Mouse (Mus musculus): ENCODE measurements around the gene Slc37a1. TPM values are rescaled to one million over a fixed set of nuclear protein-coding genes. Genes with fewer than 3 reads are reported as not detected.

The Slc37a1 gene
- polyA plus RNA-seq, 1 experiment from 2014 or later, result 4.8 TPM

- H3K9me3 ChIP-seq, result no peaks in the 10 kb centered on the region
- DNase-seq (ENCODE audit: low spot score), result no peak
- peak overlapping the region; percentile 75 for H3K4me3 ChIP-seq
- WGBS, result 15% methylated on average over 7 of the region's 7 CpGs
- H3K4me1 ChIP-seq, result peaks cover 57% of the 10 kb centered on the region
- H3K36me3 ChIP-seq, result no peaks in the 10 kb centered on the region
- peaks cover 23% of the 10 kb centered on the region for H3K27me3 ChIP-seq (ENCODE audit: insufficient read depth, poor library complexity, severe bottlenecking)
- peak overlapping the region; percentile 85; the same call in 1 of the 2 replicates for H3K27ac ChIP-seq
These were observed 100.2 kb downstream of the Slc37a1 start for GRCm38 (mm10) chr17:31386766-31387275.

GRCm38 (mm10) chr17:31389432-31390050 is 102.9 kb downstream of the Slc37a1 start:
- H3K4me3 ChIP-seq, result no peak overlapping the region
- H3K36me3 ChIP-seq, result no peaks in the 10 kb centered on the region
- WGBS, result 84% methylated on average over 3 of the region's 3 CpGs
- peaks cover 23% of the 10 kb centered on the region for H3K27me3 ChIP-seq (ENCODE audit: insufficient read depth, poor library complexity, severe bottlenecking)
- peak overlapping the region; percentile 63 for H3K27ac ChIP-seq
- peaks cover 73% of the 10 kb centered on the region for H3K4me1 ChIP-seq
- H3K9me3 ChIP-seq, result no peaks in the 10 kb centered on the region
- no peak for DNase-seq (ENCODE audit: low spot score)

- no peaks in the 10 kb centered on the region for H3K36me3 ChIP-seq
- H3K27me3 ChIP-seq (ENCODE audit: insufficient read depth, poor library complexity, severe bottlenecking), result peaks cover 23% of the 10 kb centered on the region
- peaks cover 56% of the 10 kb centered on the region for H3K4me1 ChIP-seq
- H3K27ac ChIP-seq, result 0 out of 2 replicates have a peak overlapping the region, but pooled peaks have one; percentile 14
- WGBS, result 54% methylated on average over 3 of the region's 3 CpGs
- no peak overlapping the region for H3K4me3 ChIP-seq
- DNase-seq (ENCODE audit: low spot score), result no peak
- H3K9me3 ChIP-seq, result no peaks in the 10 kb centered on the region
These were observed 104.9 kb downstream of the Slc37a1 start for GRCm38 (mm10) chr17:31391462-31391861.

GRCm38 (mm10) chr17:31392041-31392440 is 105.4 kb downstream of the Slc37a1 start:
- WGBS, result 84% methylated on average over 5 of the region's 5 CpGs
- peaks cover 18% of the 10 kb centered on the region for H3K27me3 ChIP-seq (ENCODE audit: insufficient read depth, poor library complexity, severe bottlenecking)
- no peak for DNase-seq (ENCODE audit: low spot score)
- no peaks in the 10 kb centered on the region for H3K9me3 ChIP-seq
- H3K4me1 ChIP-seq, result peaks cover 50% of the 10 kb centered on the region
- no peak overlapping the region for H3K4me3 ChIP-seq
- H3K36me3 ChIP-seq, result no peaks in the 10 kb centered on the region
- peak overlapping the region; percentile 30; the same call in 1 of the 2 replicates for H3K27ac ChIP-seq

GRCm38 (mm10) chr17:31393811-31394210 is 107.2 kb downstream of the Slc37a1 start:
- WGBS, result 73% methylated on average over 2 of the region's 2 CpGs
- Histone ChIP-seq H3K4me1 (peaks cover 43% of the 10 kb centered on the region), H3K36me3 (no peaks in the 10 kb centered on the region), H3K4me3 (no peak overlapping the region), H3K9me3 (no peaks in the 10 kb centered on the region), H3K27ac (no peak overlapping the region), H3K27me3 (ENCODE audit: insufficient read depth, poor library complexity, severe bottlenecking) (peaks cover under 1% of the 10 kb centered on the region; the same call in 1 of the 2 replicates)
- no peak for DNase-seq (ENCODE audit: low spot score)

- H3K4me1 ChIP-seq, result 0 out of 2 replicates have a peak, but pooled peaks cover 2% of the 10 kb centered on the region
- H3K27me3 ChIP-seq (ENCODE audit: insufficient read depth, poor library complexity, severe bottlenecking), result no peaks in the 10 kb centered on the region
- H3K9me3 ChIP-seq, result no peaks in the 10 kb centered on the region
- 84% methylated on average over 6 of the region's 6 CpGs for WGBS
- H3K27ac ChIP-seq, result no peak overlapping the region
- DNase-seq (ENCODE audit: low spot score), result no peak
- H3K4me3 ChIP-seq, result no peak overlapping the region
- no peaks in the 10 kb centered on the region for H3K36me3 ChIP-seq
These were observed 113.7 kb downstream of the Slc37a1 start for GRCm38 (mm10) chr17:31400294-31400693.

Other genes starting within 250 kb of the Slc37a1 start
- 4.9 and 6.0 TPM in 2 replicates for gene Abcg1, start 229.1 kb upstream of the Slc37a1 start, polyA plus RNA-seq (2016; fragmentation: Nextera tagmentation; extraction: Ambion mirVana)
- 0.50 TPM in 1 of 2 replicates, not detected in the other for gene Tff3, start 157.1 kb upstream of the Slc37a1 start, polyA plus RNA-seq (2016; fragmentation: Nextera tagmentation; extraction: Ambion mirVana)
- gene Tff2, start 142.5 kb upstream of the Slc37a1 start, polyA plus RNA-seq (2016; fragmentation: Nextera tagmentation; extraction: Ambion mirVana), result not detected in 2 replicates
- 0.33 TPM in 1 of 2 replicates, not detected in the other for gene Tff1, start 121.5 kb upstream of the Slc37a1 start, polyA plus RNA-seq (2016; fragmentation: Nextera tagmentation; extraction: Ambion mirVana)
- gene Tmprss3, start 87.8 kb upstream of the Slc37a1 start, polyA plus RNA-seq (2016; fragmentation: Nextera tagmentation; extraction: Ambion mirVana), result not detected in 2 replicates
- 0.75 and 3.0 TPM in 2 replicates for gene Ubash3a, start 78.9 kb upstream of the Slc37a1 start, polyA plus RNA-seq (2016; fragmentation: Nextera tagmentation; extraction: Ambion mirVana)
- gene Rsph1, start 9.4 kb upstream of the Slc37a1 start, polyA plus RNA-seq (2016; fragmentation: Nextera tagmentation; extraction: Ambion mirVana), result 1.8 and 2.4 TPM in 2 replicates
- gene Pde9a, start 99.4 kb downstream of the Slc37a1 start, polyA plus RNA-seq (2016; fragmentation: Nextera tagmentation; extraction: Ambion mirVana), result 5.9 and 14.4 TPM in 2 replicates
- gene Wdr4, start 233.2 kb downstream of the Slc37a1 start, polyA plus RNA-seq (2016; fragmentation: Nextera tagmentation; extraction: Ambion mirVana), result 38.2 and 49.3 TPM in 2 replicates
- gene Ndufv3, start 233.3 kb downstream of the Slc37a1 start, polyA plus RNA-seq (2016; fragmentation: Nextera tagmentation; extraction: Ambion mirVana), result 392 and 480 TPM in 2 replicates